Mouse (Mus musculus) layer of hippocampus, postnatal 10 days (tissue): Measurements from ENCODE around the gene Morc2a. TPM values are rescaled to one million over a fixed set of nuclear protein-coding genes. Genes with fewer than 3 reads are reported as not detected.
"Not testable (repeated sequence)": the region's sequence is repeated elsewhere in the genome, so short reads cannot be mapped to it uniquely, and the experiment has no call there.

ENCODE experiments used
- DNase-seq, 2 experiments: peaks; one replicate each; pipeline ENCODE4 v3.0.0; 2021; ENCODE audit warnings: low spot score in 2 of 2
- long read RNA-seq: library from polyadenylated mRNA; stranded (forward); transcript quantifications from one replicate; pipeline ENCODE4 v2.0.0, GENCODE M21; 2023
- total RNA-seq, 2 experiments: library from RNA; stranded (reverse); gene quantifications; 2 replicates each; pipeline ENCODE4 v1.2.3; 2021

The Morc2a gene
- 10 to 100 TPM; 41.6 to 46.6 TPM for total RNA-seq
- long read RNA-seq, full-length matches to known transcripts = 2 of 10 reads
- long read RNA-seq, partial matches to known transcripts = 6 of 10 reads
- long read RNA-seq, other reads (novel, unspliced or antisense) = 2 of 10 reads

GRCm38 (mm10) chr11:3648964-3649841, at the start of gene Morc2a:
Morc2a (plus strand) TSS chr11:3649191.
- peak; percentile 94 to 96 for DNase-seq

- DNase-seq = not testable (repeated sequence)
Measured at GRCm38 (mm10) chr11:3601966-3602365, 47.0 kb upstream of the Morc2a start.

GRCm38 (mm10) chr11:3602687-3603086, 46.3 kb upstream of the Morc2a start:
- DNase-seq = not testable (repeated sequence)

- no peak for DNase-seq
Measured at GRCm38 (mm10) chr11:3606456-3606855, 42.5 kb upstream of the Morc2a start.

- DNase-seq = no peak
Measured at GRCm38 (mm10) chr11:3615576-3615975, 33.4 kb upstream of the Morc2a start.

- no peak for DNase-seq
Measured at GRCm38 (mm10) chr11:3622826-3623225, 26.2 kb upstream of the Morc2a start.

- no peak for DNase-seq
Measured at GRCm38 (mm10) chr11:3624391-3625027, 24.5 kb upstream of the Morc2a start.

GRCm38 (mm10) chr11:3628999-3629491, 19.9 kb upstream of the Morc2a start:
- peak; percentile 14 to 27 for DNase-seq

GRCm38 (mm10) chr11:3633269-3633668, 15.7 kb upstream of the Morc2a start:
- DNase-seq = peak; percentile 11 to 25

- DNase-seq = no peak
Measured at GRCm38 (mm10) chr11:3647688-3648087, 1.3 kb upstream of the Morc2a start.

- DNase-seq = peak in 1 of 2 experiments; percentile 53
Measured at GRCm38 (mm10) chr11:3648305-3648963, 557 bp upstream of the Morc2a start.

GRCm38 (mm10) chr11:3650141-3650540, 1.1 kb downstream of the Morc2a start:
- no peak for DNase-seq

GRCm38 (mm10) chr11:3661964-3662363, 13.0 kb downstream of the Morc2a start:
- DNase-seq = no peak

GRCm38 (mm10) chr11:3667506-3667905, 18.5 kb downstream of the Morc2a start:
- DNase-seq = no peak

- no peak for DNase-seq
Measured at GRCm38 (mm10) chr11:3668768-3669167, 19.8 kb downstream of the Morc2a start.

- DNase-seq = no peak
Measured at GRCm38 (mm10) chr11:3669849-3670248, 20.9 kb downstream of the Morc2a start.

GRCm38 (mm10) chr11:3671000-3671628, 22.1 kb downstream of the Morc2a start:
- no peak for DNase-seq

GRCm38 (mm10) chr11:3674545-3674944, 25.6 kb downstream of the Morc2a start:
- no peak for DNase-seq

GRCm38 (mm10) chr11:3676423-3676822, 27.4 kb downstream of the Morc2a start:
- DNase-seq = no peak

- DNase-seq = no peak
Measured at GRCm38 (mm10) chr11:3677204-3677603, 28.2 kb downstream of the Morc2a start.

- DNase-seq = no peak
Measured at GRCm38 (mm10) chr11:3679771-3680170, 30.8 kb downstream of the Morc2a start.
